Mouse (Mus musculus): ENCODE measurements around the gene Igf2bp3.

DNA sequence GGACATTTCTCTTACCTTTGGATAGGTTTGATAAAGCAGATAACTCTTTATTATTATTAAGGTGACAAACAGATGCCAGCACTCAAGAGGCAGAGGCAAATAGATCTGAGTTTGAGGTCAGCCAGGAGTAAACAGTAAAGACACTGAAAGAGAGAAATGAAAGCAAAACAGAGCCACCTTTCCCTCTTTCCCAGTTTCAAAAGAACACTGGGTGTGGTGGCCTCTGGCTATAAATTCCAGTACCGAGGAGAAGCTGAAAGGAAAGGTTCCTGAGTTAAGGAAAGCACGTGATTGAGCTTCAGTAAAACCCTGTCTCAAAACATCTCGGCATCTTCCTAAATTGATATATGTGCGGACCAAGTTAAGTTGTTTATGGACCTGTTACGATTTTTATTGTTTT lies 45.0 kb upstream of the Igf2bp3 start:
- TF ChIP-seq CTCF (conservative IDR thresholded peaks at IDR 0.05 in 1 of 2, IDR thresholded peaks at IDR 0.05 in 1 of 2; ENCODE audit: low read depth in 2 of 2, low read length in 2 of 2) (no peak), RCOR1 (conservative IDR thresholded peaks at IDR 0.05; ENCODE audit: low read depth, low read length) (no peak), EP300 (IDR thresholded peaks at IDR 0.05; ENCODE audit: low read length) (no peak), ZC3H11A (IDR thresholded peaks at IDR 0.05; ENCODE audit: low read depth, low read length) (no peak), NELFE (IDR thresholded peaks at IDR 0.05; ENCODE audit: low read depth, low read length) (no peak)
